Mouse (Mus musculus): ENCODE data around the gene Igflr1. TPM values are rescaled to one million over a fixed set of nuclear protein-coding genes. Genes with fewer than 3 reads are reported as not detected.
A peak's percentile ranks its signal among the peaks of the same experiment; 100 is the strongest.

The Igflr1 gene
- total RNA-seq, 2 experiments from 2014 or later, result 7.2 TPM; not detected in 1

DNA sequence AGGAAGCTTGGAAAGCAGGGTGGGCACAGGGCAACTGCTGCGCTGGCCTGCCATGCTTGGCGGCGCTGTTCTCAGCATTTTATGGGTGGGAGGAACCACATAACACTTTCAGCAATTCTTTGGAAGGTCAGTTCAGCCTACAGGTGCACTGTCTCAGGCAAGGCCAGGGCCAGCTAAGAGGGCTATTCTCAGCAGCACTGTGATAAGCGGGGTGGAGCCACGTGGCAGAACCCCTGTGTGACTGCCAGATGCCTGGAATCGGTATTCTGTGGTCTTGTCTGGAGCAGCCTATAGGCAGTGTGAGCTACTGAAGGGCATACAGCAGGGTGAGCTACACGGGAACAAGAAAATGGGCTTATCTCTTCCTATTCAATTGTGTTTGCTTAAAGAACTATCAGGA, 44.8 kb downstream of the Igflr1 start:
- no peak for ATAC-seq (replicated peaks; ENCODE audit: poor library complexity)

DNA sequence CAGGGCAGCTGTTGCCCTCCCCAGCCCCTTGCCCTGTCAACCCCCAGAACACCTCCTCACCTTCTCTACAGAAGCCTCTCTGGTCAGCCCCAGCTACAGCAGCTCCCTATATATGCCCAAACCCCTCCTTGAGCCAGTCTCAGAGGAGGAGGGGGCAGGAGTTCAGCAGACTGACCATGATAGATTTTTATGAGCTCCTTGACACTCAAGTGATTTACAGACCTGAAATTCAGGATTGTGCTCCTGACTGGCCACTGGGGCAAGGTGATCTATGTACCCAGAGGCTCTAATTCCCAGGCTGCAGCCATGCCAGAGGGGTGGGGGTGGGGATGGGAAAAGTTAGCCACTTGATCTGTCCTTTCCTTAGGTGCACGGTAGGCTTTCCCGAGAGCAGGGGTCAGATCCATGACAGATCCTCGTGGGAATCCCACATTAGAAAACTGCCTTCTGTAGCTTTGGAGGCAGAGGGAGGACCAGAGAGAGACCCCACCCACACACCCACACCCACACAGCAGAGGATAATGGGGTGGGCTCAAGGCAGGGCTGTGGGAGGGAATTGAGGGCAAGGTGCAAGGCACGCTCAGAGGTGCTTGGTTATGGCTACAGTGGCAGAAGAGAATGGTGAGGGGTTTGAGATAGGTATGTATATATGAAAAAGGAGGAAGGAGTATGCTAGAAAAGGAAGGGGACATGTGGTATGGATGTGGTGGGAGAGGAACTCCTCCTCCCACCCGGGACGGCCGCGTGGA, 47.6 kb downstream of the Igflr1 start, which contains the start of gene Upk1a:
TSS of gene Upk1a (minus strand) at position 194 of the 749 bp plus-strand sequence.
- no peak for ATAC-seq (replicated peaks; ENCODE audit: poor library complexity)

DNA sequence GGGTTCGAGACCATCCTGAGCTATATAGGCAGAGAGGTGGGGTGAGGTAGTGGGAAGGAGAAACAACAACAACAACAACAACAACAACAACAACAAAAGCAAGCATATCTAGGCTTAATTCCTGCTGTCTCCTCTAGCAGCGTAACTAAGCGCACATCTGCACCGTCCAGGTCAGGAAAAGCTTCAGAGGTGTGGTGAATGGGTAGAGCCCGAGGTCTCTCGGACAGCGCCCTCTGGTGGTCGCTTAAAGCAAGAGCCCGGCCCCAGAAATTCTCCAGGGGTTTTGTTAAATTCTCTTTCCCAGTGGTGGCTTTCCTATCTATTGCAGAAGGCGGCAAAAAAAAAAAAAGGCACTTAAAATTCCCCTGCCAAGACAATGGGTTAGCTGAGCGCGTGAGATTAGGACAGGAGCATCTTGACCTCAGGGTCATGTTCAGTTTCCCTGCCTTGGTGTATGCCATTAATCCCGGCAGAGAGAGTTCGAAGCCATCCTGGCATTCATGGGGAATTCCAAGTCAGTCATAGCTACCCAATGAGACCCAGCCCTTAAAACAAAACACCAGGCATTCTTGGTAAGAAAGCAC, 48.4 kb downstream of the Igflr1 start:
- ATAC-seq (replicated peaks; ENCODE audit: poor library complexity), result peak; percentile 74

DNA sequence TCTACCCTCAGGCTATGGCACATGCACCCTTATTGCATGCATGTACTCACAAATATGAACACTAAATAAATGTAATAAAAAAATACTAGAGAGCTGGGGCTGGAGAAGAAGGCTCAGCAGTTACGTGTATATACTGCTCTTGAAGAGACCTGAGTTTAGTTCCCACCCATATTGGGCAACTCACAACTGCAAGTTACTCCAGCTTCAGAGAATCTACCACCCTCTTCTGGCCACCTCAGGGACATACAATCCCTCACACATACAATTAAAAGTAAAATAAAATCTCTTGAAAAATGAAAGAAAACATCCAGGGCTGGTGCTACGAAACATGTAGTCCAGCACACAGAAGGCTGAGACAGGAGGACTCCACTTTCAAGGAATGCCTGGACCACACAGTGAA, 49.2 kb downstream of the Igflr1 start:
- peak; percentile 84 for ATAC-seq (replicated peaks; ENCODE audit: poor library complexity)

DNA sequence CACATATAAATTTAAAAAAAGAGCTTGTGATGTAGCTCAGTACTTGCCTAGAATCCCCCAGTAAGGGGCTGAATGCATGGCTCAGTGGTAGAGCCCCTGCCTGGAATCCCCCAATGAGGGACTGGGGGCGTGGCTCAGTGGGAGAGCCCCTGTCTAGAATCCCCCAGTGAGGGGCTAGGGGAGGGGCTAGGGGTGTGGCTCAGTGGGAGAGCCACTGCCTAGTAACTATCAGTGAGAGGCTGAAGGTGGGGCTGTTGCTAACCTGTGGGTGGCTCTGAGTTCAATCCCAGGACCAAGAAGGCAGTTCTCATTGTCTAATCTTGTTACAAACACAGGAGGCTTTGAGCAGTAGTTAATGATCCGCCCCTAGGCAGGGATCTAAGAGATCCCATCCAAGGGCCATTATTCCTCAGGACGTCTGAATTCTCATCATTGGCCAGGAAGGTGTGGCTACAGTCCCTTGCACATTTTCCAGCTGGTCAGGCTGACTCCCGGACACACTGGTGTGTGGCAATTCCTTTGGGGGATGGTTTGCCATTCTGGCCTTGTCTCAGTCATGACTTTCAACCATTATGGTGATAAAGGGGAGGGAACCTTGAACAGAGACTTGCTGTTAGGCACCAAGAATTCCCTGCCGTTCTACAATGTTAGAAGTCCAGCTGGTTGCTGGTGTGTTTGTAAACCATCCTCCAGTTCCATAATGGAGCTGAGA, 50.0 kb downstream of the Igflr1 start:
- no peak for ATAC-seq (replicated peaks; ENCODE audit: poor library complexity)

Other genes starting within 250 kb of the Igflr1 start
Only the 30 nearest of the 32 such genes appear.
- gene Lrfn3, start 202.7 kb upstream of the Igflr1 start, total RNA-seq (2015), result not detected in 2 replicates
- gene Lrfn3, start 202.7 kb upstream of the Igflr1 start, total RNA-seq (2017), result not detected in 2 replicates
- 406 and 473 TPM in 2 replicates for gene Tyrobp, start 151.7 kb upstream of the Igflr1 start, total RNA-seq (2015)
- gene Tyrobp, start 151.7 kb upstream of the Igflr1 start, total RNA-seq (2017), result 229 and 322 TPM in 2 replicates
- 28.1 and 30.3 TPM in 2 replicates for gene Hcst, start 145.6 kb upstream of the Igflr1 start, total RNA-seq (2015)
- 10.0 and 12.7 TPM in 2 replicates for gene Hcst, start 145.6 kb upstream of the Igflr1 start, total RNA-seq (2017)
- 14.1 and 24.0 TPM in 2 replicates for gene Nfkbid, start 143.7 kb upstream of the Igflr1 start, total RNA-seq (2015)
- gene Nfkbid, start 143.7 kb upstream of the Igflr1 start, total RNA-seq (2017), result 5.3 and 13.7 TPM in 2 replicates
- not detected in 2 replicates for gene Aplp1, start 119.9 kb upstream of the Igflr1 start, total RNA-seq (2015)
- not detected in 2 replicates for gene Aplp1, start 119.9 kb upstream of the Igflr1 start, total RNA-seq (2017)
- gene Kirrel2, start 107.7 kb upstream of the Igflr1 start, total RNA-seq (2015), result not detected in 2 replicates
- not detected in 2 replicates for gene Kirrel2, start 107.7 kb upstream of the Igflr1 start, total RNA-seq (2017)
- 0.27 TPM in 1 of 2 replicates, not detected in the other for gene Nphs1, start 107.1 kb upstream of the Igflr1 start, total RNA-seq (2015)
- 0.58 and 0.95 TPM in 2 replicates for gene Nphs1, start 107.1 kb upstream of the Igflr1 start, total RNA-seq (2017)
- gene Prodh2, start 71.8 kb upstream of the Igflr1 start, total RNA-seq (2015), result not detected in 2 replicates
- gene Prodh2, start 71.8 kb upstream of the Igflr1 start, total RNA-seq (2017), result not detected in 2 replicates
- gene Arhgap33, start 30.4 kb upstream of the Igflr1 start, total RNA-seq (2015), result 4.5 and 5.8 TPM in 2 replicates
- gene Arhgap33, start 30.4 kb upstream of the Igflr1 start, total RNA-seq (2017), result 1.4 and 2.0 TPM in 2 replicates
- gene Hspb6, start 13.2 kb upstream of the Igflr1 start, total RNA-seq (2015), result 11.7 and 12.2 TPM in 2 replicates
- gene Hspb6, start 13.2 kb upstream of the Igflr1 start, total RNA-seq (2017), result 3.5 and 4.4 TPM in 2 replicates
- 11.5 and 16.3 TPM in 2 replicates for gene Proser3, start 13.1 kb upstream of the Igflr1 start, total RNA-seq (2015)
- 1.8 and 4.7 TPM in 2 replicates for gene Proser3, start 13.1 kb upstream of the Igflr1 start, total RNA-seq (2017)
- gene Lin37, start 5.6 kb upstream of the Igflr1 start, total RNA-seq (2015), result 54.8 and 67.5 TPM in 2 replicates
- 27.2 and 39.8 TPM in 2 replicates for gene Lin37, start 5.6 kb upstream of the Igflr1 start, total RNA-seq (2017)
- gene U2af1l4, start 2.1 kb upstream of the Igflr1 start, total RNA-seq (2015), result 21.4 and 23.4 TPM in 2 replicates
- gene U2af1l4, start 2.1 kb upstream of the Igflr1 start, total RNA-seq (2017), result 86.9 and 96.7 TPM in 2 replicates
- 2.2 and 3.7 TPM in 2 replicates for gene Gm49396, start 2.1 kb upstream of the Igflr1 start, total RNA-seq (2015)
- 3.4 and 3.9 TPM in 2 replicates for gene Gm49396, start 2.1 kb upstream of the Igflr1 start, total RNA-seq (2017)
- gene Psenen, start 1.8 kb upstream of the Igflr1 start, total RNA-seq (2015), result 181 and 202 TPM in 2 replicates
- gene Psenen, start 1.8 kb upstream of the Igflr1 start, total RNA-seq (2017), result 150 and 154 TPM in 2 replicates
- gene Kmt2b, start 23.3 kb downstream of the Igflr1 start, total RNA-seq (2015), result 72.2 and 99.8 TPM in 2 replicates
- 11.7 and 14.5 TPM in 2 replicates for gene Kmt2b, start 23.3 kb downstream of the Igflr1 start, total RNA-seq (2017)
- gene Zbtb32, start 33.5 kb downstream of the Igflr1 start, total RNA-seq (2015), result not detected in 2 replicates
- not detected in 2 replicates for gene Zbtb32, start 33.5 kb downstream of the Igflr1 start, total RNA-seq (2017)
- gene Upk1a, start 47.4 kb downstream of the Igflr1 start, total RNA-seq (2015), result 0.61 and 1.3 TPM in 2 replicates
- gene Upk1a, start 47.4 kb downstream of the Igflr1 start, total RNA-seq (2017), result 0.14 TPM in 1 of 2 replicates, not detected in the other
- gene Cox6b1, start 60.7 kb downstream of the Igflr1 start, total RNA-seq (2015), result 325 and 346 TPM in 2 replicates
- gene Cox6b1, start 60.7 kb downstream of the Igflr1 start, total RNA-seq (2017), result 428 and 592 TPM in 2 replicates
- not detected in 2 replicates for gene Etv2, start 70.4 kb downstream of the Igflr1 start, total RNA-seq (2015)
- gene Etv2, start 70.4 kb downstream of the Igflr1 start, total RNA-seq (2017), result not detected in 2 replicates
- gene Rbm42, start 84.9 kb downstream of the Igflr1 start, total RNA-seq (2015), result 43.9 and 52.2 TPM in 2 replicates
- gene Rbm42, start 84.9 kb downstream of the Igflr1 start, total RNA-seq (2017), result 36.7 and 39.9 TPM in 2 replicates
- gene Haus5, start 99.6 kb downstream of the Igflr1 start, total RNA-seq (2015), result 31.0 and 31.3 TPM in 2 replicates
- gene Haus5, start 99.6 kb downstream of the Igflr1 start, total RNA-seq (2017), result 21.5 and 28.7 TPM in 2 replicates
- gene Pmis2, start 106.2 kb downstream of the Igflr1 start, total RNA-seq (2015), result not detected in 2 replicates
- not detected in 2 replicates for gene Pmis2, start 106.2 kb downstream of the Igflr1 start, total RNA-seq (2017)
- gene 2200002J24Rik, start 133.5 kb downstream of the Igflr1 start, total RNA-seq (2015), result 0.69 TPM in 1 of 2 replicates, not detected in the other
- gene 2200002J24Rik, start 133.5 kb downstream of the Igflr1 start, total RNA-seq (2017), result not detected in 2 replicates
- gene Atp4a, start 146.8 kb downstream of the Igflr1 start, total RNA-seq (2015), result 1.2 and 1.3 TPM in 2 replicates
- 0.37 and 0.51 TPM in 2 replicates for gene Atp4a, start 146.8 kb downstream of the Igflr1 start, total RNA-seq (2017)
- gene Tmem147, start 164.1 kb downstream of the Igflr1 start, total RNA-seq (2015), result 210 and 218 TPM in 2 replicates
- gene Tmem147, start 164.1 kb downstream of the Igflr1 start, total RNA-seq (2017), result 65.9 and 76.4 TPM in 2 replicates
- gene Gapdhs, start 178.3 kb downstream of the Igflr1 start, total RNA-seq (2015), result not detected in 2 replicates
- gene Gapdhs, start 178.3 kb downstream of the Igflr1 start, total RNA-seq (2017), result not detected in 2 replicates
- gene Sbsn, start 186.0 kb downstream of the Igflr1 start, total RNA-seq (2015), result 1.6 TPM in 2 replicates
- 0.47 and 1.3 TPM in 2 replicates for gene Sbsn, start 186.0 kb downstream of the Igflr1 start, total RNA-seq (2017)
- 81.7 and 87.4 TPM in 2 replicates for gene Dmkn, start 198.3 kb downstream of the Igflr1 start, total RNA-seq (2015)
- gene Dmkn, start 198.3 kb downstream of the Igflr1 start, total RNA-seq (2017), result 95.3 and 119 TPM in 2 replicates
- not detected in 2 replicates for gene Krtdap, start 222.5 kb downstream of the Igflr1 start, total RNA-seq (2015)
- gene Krtdap, start 222.5 kb downstream of the Igflr1 start, total RNA-seq (2017), result not detected in 2 replicates

Measured in megakaryocyte progenitor cell, adult 5-6 weeks (primary cell).